Mouse (Mus musculus) heart, adult 8-10 months (tissue): ENCODE results near the gene Tceal9. TPM values are rescaled to one million over a fixed set of nuclear protein-coding genes. Genes with fewer than 3 reads are reported as not detected.
A peak's percentile ranks its signal among the peaks of the same experiment; 100 is the strongest.
"Not testable (repeated sequence)": the region's sequence is repeated elsewhere in the genome, so short reads cannot be mapped to it uniquely, and the experiment has no call there.

Experiments used
- DNase-seq: peaks from one replicate; pipeline ENCODE4 v3.0.0; 2022; ENCODE audit warnings: low spot score
- total RNA-seq, 4 experiments: library from RNA; stranded (reverse); gene quantifications; 2 replicates each; pipeline ENCODE4 v1.2.4; 2022

The Tceal9 gene
- total RNA-seq, result 10 to 100 TPM; 14.8 to 24.2 (median 19.7) TPM

- peak; percentile 70 for DNase-seq
These were observed at the start of gene Tceal9 for GRCm38 (mm10) chrX:136244574-136245229. Gene Tceal9, plus strand, starts transcription at chrX:136245079.

- DNase-seq, result no peak
These were observed 49.5 kb upstream of the Tceal9 start for GRCm38 (mm10) chrX:136195193-136195944.

- DNase-seq, result no peak
These were observed 48.0 kb upstream of the Tceal9 start for GRCm38 (mm10) chrX:136196873-136197272.

GRCm38 (mm10) chrX:136203257-136203656, 41.6 kb upstream of the Tceal9 start:
- DNase-seq, result no peak

- no peak for DNase-seq
These were observed 41.2 kb upstream of the Tceal9 start, which contains the start of gene Tceal5 for GRCm38 (mm10) chrX:136203664-136204066. Gene Tceal5, minus strand, starts transcription at chrX:136203876.

GRCm38 (mm10) chrX:136204406-136204805, 40.5 kb upstream of the Tceal9 start:
- DNase-seq, result no peak

- no peak for DNase-seq
These were observed 31.5 kb upstream of the Tceal9 start for GRCm38 (mm10) chrX:136213396-136213795.

- not testable (repeated sequence) for DNase-seq
These were observed 29.9 kb upstream of the Tceal9 start, which contains the start of the genes Tceal7 and Bex1 for GRCm38 (mm10) chrX:136214729-136215677. Gene Tceal7, plus strand, starts transcription at chrX:136214779. Gene Bex1, minus strand, starts transcription at chrX:136215513.

GRCm38 (mm10) chrX:136216303-136216702, 28.6 kb upstream of the Tceal9 start:
- DNase-seq, result no peak

- DNase-seq, result no peak
These were observed 21.2 kb upstream of the Tceal9 start for GRCm38 (mm10) chrX:136223714-136224113.

- no peak for DNase-seq
These were observed 17.1 kb upstream of the Tceal9 start for GRCm38 (mm10) chrX:136227768-136228167.

- DNase-seq, result peak; percentile 11
These were observed 6.8 kb upstream of the Tceal9 start for GRCm38 (mm10) chrX:136238118-136238517.

- no peak for DNase-seq
These were observed 1.7 kb upstream of the Tceal9 start for GRCm38 (mm10) chrX:136243181-136243580.

GRCm38 (mm10) chrX:136245521-136246071, 717 bp downstream of the Tceal9 start:
- DNase-seq, result peak; percentile 4

GRCm38 (mm10) chrX:136248811-136249210, 3.9 kb downstream of the Tceal9 start:
- DNase-seq, result no peak

- no peak for DNase-seq
These were observed 4.8 kb downstream of the Tceal9 start for GRCm38 (mm10) chrX:136249671-136250070.

GRCm38 (mm10) chrX:136252023-136252729, 7.3 kb downstream of the Tceal9 start:
- no peak for DNase-seq

- no peak for DNase-seq
These were observed 22.8 kb downstream of the Tceal9 start for GRCm38 (mm10) chrX:136267720-136268119.

- no peak for DNase-seq
These were observed 23.3 kb downstream of the Tceal9 start for GRCm38 (mm10) chrX:136268173-136268572.

GRCm38 (mm10) chrX:136269743-136270392, 25.0 kb downstream of the Tceal9 start, which contains the start of gene Bex3:
Gene Bex3, plus strand, starts transcription at chrX:136270253.
- DNase-seq, result not testable (repeated sequence)
